Mouse (Mus musculus) ES-E14 (cell line): ENCODE measurements around the gene Nop2. TPM values are rescaled to one million over a fixed set of nuclear protein-coding genes. Genes with fewer than 3 reads are reported as not detected.

ENCODE experiments used
- DNase-seq: peaks from one replicate; pipeline ENCODE4 v3.0.0-alpha.2; 2013; ENCODE audit warnings: low read depth, low spot score
- H3K27ac ChIP-seq: 2 replicates; pipeline ENCODE4 v1.5.1; 2012; ENCODE audit warnings: low read depth, mild to moderate bottlenecking, low read length, moderate library complexity, mixed read lengths; ENCODE audit not compliant: poor library complexity, insufficient read depth, severe bottlenecking
- H3K36me3 ChIP-seq: 2 replicates; pipeline ENCODE4 v1.6.1; 2012; ENCODE audit warnings: mild to moderate bottlenecking, low read length, moderate library complexity, mixed read lengths; ENCODE audit not compliant: control insufficient read depth, poor library complexity, insufficient read depth, severe bottlenecking
- H3K4me1 ChIP-seq, 2 experiments: fragments of 150-350 bp in 1 of 2; sonication (generic) in 1 of 2; 2 replicates each; pipeline ENCODE4 v1.6.1; 2012; ENCODE audit warnings: low read length in 2 of 2, mild to moderate bottlenecking in 1 of 2, mixed read lengths in 1 of 2; ENCODE audit not compliant: control insufficient read depth in 2 of 2, insufficient read depth in 2 of 2, poor library complexity in 1 of 2
- H3K4me3 ChIP-seq, 2 experiments: fragments of 150-350 bp in 1 of 2; sonication (generic) in 1 of 2; 2 replicates each; pipeline ENCODE4 v1.5.1; 2012; ENCODE audit warnings: low read length in 2 of 2, low read depth in 1 of 2, mild to moderate bottlenecking in 1 of 2, mixed read lengths in 1 of 2; ENCODE audit not compliant: insufficient read depth in 1 of 2, poor library complexity in 1 of 2, severe bottlenecking in 1 of 2
- H3K9ac ChIP-seq: 2 replicates; pipeline ENCODE4 v1.6.1; 2012; ENCODE audit warnings: low read depth, mild to moderate bottlenecking, low read length, mixed read lengths; ENCODE audit not compliant: poor library complexity, insufficient read depth, severe bottlenecking
- H3K9me3 ChIP-seq: fragments of 150-350 bp; sonication (generic); 2 replicates; pipeline ENCODE4 v1.6.1; 2012; ENCODE audit warnings: low read depth, mild to moderate bottlenecking, low read length; ENCODE audit not compliant: control insufficient read depth, insufficient read depth
- CHD2 ChIP-seq: IDR thresholded peaks from 2 replicates; pipeline ENCODE4 v1.6.1; 2014; ENCODE audit warnings: mild to moderate bottlenecking, low read depth, low read length, inconsistent platforms
- HCFC1 ChIP-seq: IDR thresholded peaks from 2 replicates; pipeline ENCODE4 v1.6.1; 2012; ENCODE audit warnings: low read length, inconsistent platforms, borderline replicate concordance; ENCODE audit not compliant: insufficient read depth
- MAFK ChIP-seq: IDR thresholded peaks from 2 replicates; pipeline ENCODE4 v1.6.1; 2014; ENCODE audit warnings: mild to moderate bottlenecking, low read depth, low read length, inconsistent platforms; ENCODE audit not compliant: insufficient read depth
- ZC3H11A ChIP-seq: IDR thresholded peaks from 2 replicates; pipeline ENCODE4 v1.6.1; 2012; ENCODE audit warnings: low read depth, mild to moderate bottlenecking, inconsistent platforms, low read length, borderline replicate concordance
- ZNF384 ChIP-seq: IDR thresholded peaks from 2 replicates; pipeline ENCODE4 v1.6.1; 2012; ENCODE audit warnings: low read depth, low read length, inconsistent platforms
- in situ Hi-C, 2 experiments: fragments of 600-800 bp; cut with MboI; formaldehyde crosslinking; loops; one replicate each; pipeline ENCODE4 v1.15.1; 2025; ENCODE audit warnings: low sequenced_read_pairs in 2 of 2, inconsistent platforms in 1 of 2; ENCODE audit not compliant: unreplicated experiment in 2 of 2
- total RNA-seq: library from RNA; depleted of rRNA; stranded (reverse); fragments of 300-350 nt; gene quantifications from 2 replicates; pipeline ENCODE4 v1.2.3, GENCODE M21; 2012

The Nop2 gene
- total RNA-seq, 1 experiment: 174 TPM

GRCm38 (mm10) chr6:125119387-125119786, 12.3 kb upstream of the Nop2 start:
- no peak overlapping the region for H3K4me3 ChIP-seq
- no peak overlapping the region for H3K27ac ChIP-seq
- H3K9me3 ChIP-seq: no peaks in the 10 kb centered on the region
- in situ Hi-C loops: no loop called here
- no peaks in the 10 kb centered on the region for H3K4me1 ChIP-seq
- no peak for TF ChIP-seq ZNF384
- no peak for TF ChIP-seq ZC3H11A
- TF ChIP-seq CHD2: no peak
- TF ChIP-seq HCFC1: no peak
- no peak for TF ChIP-seq MAFK
- H3K9ac ChIP-seq: no peak overlapping the region
- no peak for DNase-seq
- peaks cover 68% of the 10 kb centered on the region for H3K36me3 ChIP-seq

- in situ Hi-C loops: no loop called here
- H3K4me3 ChIP-seq: no peak overlapping the region
- no peak overlapping the region for H3K27ac ChIP-seq
- peaks cover 0 to 8% of the 10 kb centered on the region in 2 experiments; a peak in 1 of 4 replicates for H3K4me1 ChIP-seq
- no peak overlapping the region for H3K9ac ChIP-seq
- TF ChIP-seq HCFC1 (no peak), CHD2 (no peak), ZNF384 (no peak), MAFK (no peak), ZC3H11A (no peak)
- no peaks in the 10 kb centered on the region for H3K9me3 ChIP-seq
- peaks cover 35% of the 10 kb centered on the region for H3K36me3 ChIP-seq
- DNase-seq: no peak
Measured at GRCm38 (mm10) chr6:125128724-125129123, 3.0 kb upstream of the Nop2 start.

- TF ChIP-seq HCFC1: no peak
- no peak for TF ChIP-seq CHD2
- no peak for TF ChIP-seq ZNF384
- no peak for TF ChIP-seq MAFK
- no peak for TF ChIP-seq ZC3H11A
- in situ Hi-C loops: no loop called here
- DNase-seq: no peak
- H3K9ac ChIP-seq: peak overlapping the region; percentile 39; the same call in 1 of the 2 replicates
- peak overlapping the region; percentile 36 to 46 for H3K4me3 ChIP-seq
- H3K4me1 ChIP-seq: peaks cover 0 to 8% of the 10 kb centered on the region in 2 experiments; a peak in 1 of 4 replicates
- no peak overlapping the region; the same call in 1 of the 2 replicates for H3K27ac ChIP-seq
- no peaks in the 10 kb centered on the region for H3K9me3 ChIP-seq
- H3K36me3 ChIP-seq: peaks cover 35% of the 10 kb centered on the region
Measured at GRCm38 (mm10) chr6:125129710-125130402, 1.9 kb upstream of the Nop2 start.

- no peak for TF ChIP-seq ZC3H11A
- no peak for TF ChIP-seq CHD2
- TF ChIP-seq ZNF384: no peak
- TF ChIP-seq HCFC1: no peak
- TF ChIP-seq MAFK: no peak
- no peaks in the 10 kb centered on the region for H3K9me3 ChIP-seq
- H3K9ac ChIP-seq: peak overlapping the region; percentile 91
- peaks cover 52% of the 10 kb centered on the region for H3K36me3 ChIP-seq
- no peak overlapping the region for H3K27ac ChIP-seq
- peak overlapping the region; percentile 80 to 86 for H3K4me3 ChIP-seq
- no peak for DNase-seq
- H3K4me1 ChIP-seq: peaks cover 0 to 11% of the 10 kb centered on the region in 2 experiments; a peak in 1 of 4 replicates
- in situ Hi-C loops: no loop called here
Measured at GRCm38 (mm10) chr6:125132470-125132869, 761 bp downstream of the Nop2 start.
